Mouse (Mus musculus): ENCODE data around the gene Kif2c. TPM values are rescaled to one million over a fixed set of nuclear protein-coding genes. Genes with fewer than 3 reads are reported as not detected.

The Kif2c gene
- total and polyA plus RNA-seq, 3 experiments: 33.9 to 40.3 (median 34.0) TPM

DNA sequence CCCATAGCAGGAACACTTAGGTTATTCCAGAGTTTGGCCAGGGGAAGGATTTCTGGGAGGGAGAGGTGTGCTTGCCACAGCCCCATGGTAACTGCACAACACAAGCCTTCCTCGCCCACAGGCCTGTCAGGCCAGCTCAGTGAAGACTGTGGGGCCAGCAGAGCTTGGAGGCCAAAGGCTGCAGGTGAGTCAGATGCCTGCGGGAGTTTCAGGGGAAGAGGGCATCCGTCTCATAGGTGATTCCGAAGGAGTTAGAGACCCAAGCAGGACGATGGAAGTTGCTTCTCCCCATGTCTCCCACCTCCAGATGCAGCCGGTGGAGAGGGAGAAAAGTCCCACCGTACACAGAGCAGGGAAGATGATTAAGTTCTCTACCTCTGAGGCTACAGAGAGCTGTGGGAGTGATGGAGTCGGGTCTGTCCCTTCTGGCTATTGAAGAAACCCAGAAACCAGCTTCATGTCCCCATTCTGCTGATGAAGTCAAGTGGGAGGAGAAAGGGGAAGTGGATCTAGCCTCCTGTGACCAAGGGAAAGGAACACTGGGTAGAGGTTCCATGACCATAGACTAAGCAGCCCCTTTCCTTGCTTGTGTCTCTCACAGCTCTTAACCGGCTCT, 55.7 kb downstream of the Kif2c start, which contains the start of gene Tctex1d4 (continued):
- peak; percentile 25; the same call in 1 of the 2 replicates for TF ChIP-seq NELFE (IDR thresholded peaks at IDR 0.05; ENCODE audit: low read depth, low read length)
- 0 out of 2 replicates have a peak, but pooled peaks have one; percentile 20 for TF ChIP-seq MAX (IDR thresholded peaks at IDR 0.05; ENCODE audit: low read length)
- TF ChIP-seq MEF2A (IDR thresholded peaks at IDR 0.05; ENCODE audit: borderline replicate concordance, low read depth, low read length): peak; percentile 38; the same call in 1 of the 2 replicates
- no peak for TF ChIP-seq PAX5 (IDR thresholded peaks at IDR 0.05; ENCODE audit: low read length)
- TF ChIP-seq MYC (IDR thresholded peaks at IDR 0.05; ENCODE audit: low read depth, low read length): no peak
- peak; percentile 74 for TF ChIP-seq EP300 (IDR thresholded peaks at IDR 0.05; ENCODE audit: low read length)
- peak; percentile 40; the same call in 1 of the 2 replicates for TF ChIP-seq ELF1 (IDR thresholded peaks at IDR 0.05; ENCODE audit: low read depth, low read length)
- peak; percentile 85 for TF ChIP-seq IRF4 (IDR thresholded peaks at IDR 0.05; ENCODE audit: low read depth, low read length)
- no peak for TF ChIP-seq SIN3A (IDR thresholded peaks at IDR 0.05; ENCODE audit: low read length)
- TF ChIP-seq ZC3H11A (IDR thresholded peaks at IDR 0.05; ENCODE audit: low read depth, low read length): no peak

- peaks cover 29 to 36% of the 10 kb centered on the region in 2 experiments for H3K36me3 ChIP-seq (replicated peaks in 1 of 2; ENCODE audit: control insufficient read depth in 1 of 2, insufficient read depth in 1 of 2, low read length in 1 of 2)
- H3K4me1 ChIP-seq (ENCODE audit: control insufficient read depth in 1 of 2, insufficient read depth in 2 of 2): peaks cover 18 to 75% of the 10 kb centered on the region in 2 experiments
- no peaks in the 10 kb centered on the region for H3K9me3 ChIP-seq (replicated peaks; ENCODE audit: low read length)
- no peaks in the 10 kb centered on the region for H3K27me3 ChIP-seq (replicated peaks)
- H3K9ac ChIP-seq (ENCODE audit: insufficient read depth, low read depth): peak overlapping the region; percentile 54
- peak overlapping the region; percentile 94 for H3K27ac ChIP-seq (ENCODE audit: insufficient read depth, low read depth)
- H3K4me2 ChIP-seq (ENCODE audit: insufficient read depth, low read depth, poor library complexity, severe bottlenecking): peak overlapping the region; percentile 64
- in situ Hi-C loops (cut with MboI; ENCODE audit: low pct_ligation_motif_present, low pct_unique_long_range_greater_than_20kb, low sequenced_read_pairs) (no loop called here), dilution Hi-C loops (cut with MboI; ENCODE audit: extremely low pct_ligation_motif_present, extremely low pct_unique_long_range_greater_than_20kb, low sequenced_read_pairs) (no loop called here)
- peak; percentile 90 for DNase-seq (ENCODE audit: extremely low read depth)
- no peak for TF ChIP-seq ZKSCAN1 (IDR thresholded peaks at IDR 0.05; ENCODE audit: borderline replicate concordance, low read depth, low read length)
- TF ChIP-seq KAT2A (IDR thresholded peaks at IDR 0.05; ENCODE audit: insufficient replicate concordance, low read length): no peak
- peak; percentile 41; the same call in 1 of the 2 replicates for TF ChIP-seq MAFK (IDR thresholded peaks at IDR 0.05; ENCODE audit: insufficient replicate concordance, low read length)
- no peak for TF ChIP-seq PAX5 (IDR thresholded peaks at IDR 0.05; ENCODE audit: low read length)
- no peak for TF ChIP-seq JUND (conservative IDR thresholded peaks at IDR 0.05; ENCODE audit: low read depth, low read length)
- TF ChIP-seq NRF1 (IDR thresholded peaks at IDR 0.05; ENCODE audit: low read depth, low read length): 0 out of 2 replicates have a peak, but pooled peaks have one; percentile 30
- TF ChIP-seq UBTF (IDR thresholded peaks at IDR 0.05; ENCODE audit: low read depth, low read length): 0 out of 2 replicates have a peak, but pooled peaks have one; percentile 38
- TF ChIP-seq TCF12 (IDR thresholded peaks at IDR 0.05; ENCODE audit: low read depth, low read length): peak; percentile 41; the same call in 1 of the 2 replicates
- TF ChIP-seq TBP (conservative IDR thresholded peaks at IDR 0.05; ENCODE audit: low read depth, low read length): no peak; the same call in 1 of the 2 replicates
- peak; percentile 40; the same call in 1 of the 2 replicates for TF ChIP-seq HCFC1 (IDR thresholded peaks at IDR 0.05; ENCODE audit: low read depth, low read length)
- TF ChIP-seq POLR2AphosphoS2 (IDR thresholded peaks at IDR 0.05; ENCODE audit: low read depth, low read length): no peak
- 0 out of 2 replicates have a peak, but pooled peaks have one; percentile 12 for TF ChIP-seq NELFE (IDR thresholded peaks at IDR 0.05; ENCODE audit: low read depth, low read length)
- no peak; the same call in none of the 2 replicates for TF ChIP-seq EP300 (IDR thresholded peaks at IDR 0.05; ENCODE audit: low read length)
- peak; percentile 51; the same call in 1 of the 2 replicates for TF ChIP-seq MEF2A (IDR thresholded peaks at IDR 0.05; ENCODE audit: borderline replicate concordance, low read depth, low read length)
- peak; percentile 86; the same call in 1 of the 2 replicates for TF ChIP-seq CHD1 (IDR thresholded peaks at IDR 0.05; ENCODE audit: low read depth, low read length)
- TF ChIP-seq POLR2A (IDR thresholded peaks at IDR 0.05; ENCODE audit: low read depth, low read length): peak; percentile 62
- no peak for TF ChIP-seq E2F4 (IDR thresholded peaks at IDR 0.05; ENCODE audit: insufficient replicate concordance, low read depth, low read length)
- TF ChIP-seq ELF1 (IDR thresholded peaks at IDR 0.05; ENCODE audit: low read depth, low read length): peak; percentile 77
- TF ChIP-seq SIN3A (IDR thresholded peaks at IDR 0.05; ENCODE audit: low read length): peak; percentile 48
- 0 out of 2 replicates have a peak, but pooled peaks have one; percentile 63 for TF ChIP-seq MYC (IDR thresholded peaks at IDR 0.05; ENCODE audit: low read depth, low read length)
- no peak for TF ChIP-seq RAD21 (IDR thresholded peaks at IDR 0.05; ENCODE audit: low read depth, low read length)
- peak; percentile 70 for TF ChIP-seq ETS1 (conservative IDR thresholded peaks at IDR 0.05; ENCODE audit: low read depth, low read length)
- no peak for TF ChIP-seq SMC3 (IDR thresholded peaks at IDR 0.05; ENCODE audit: low read depth, low read length)
- TF ChIP-seq GABPA (IDR thresholded peaks at IDR 0.05; ENCODE audit: insufficient replicate concordance, low read depth, low read length): no peak
- TF ChIP-seq BHLHE40 (IDR thresholded peaks at IDR 0.05; ENCODE audit: low read depth, low read length): peak; percentile 92
- TF ChIP-seq MAZ (IDR thresholded peaks at IDR 0.05; ENCODE audit: low read depth, low read length): peak; percentile 51; the same call in 1 of the 2 replicates
- peak; percentile 51; the same call in 1 of the 2 replicates for TF ChIP-seq MXI1 (IDR thresholded peaks at IDR 0.05; ENCODE audit: low read depth, low read length)
- peak; percentile 60; the same call in 1 of the 2 replicates for TF ChIP-seq MAX (IDR thresholded peaks at IDR 0.05; ENCODE audit: low read length)
- no peaks in the 10 kb centered on the region; the same call in 1 of the 2 replicates for H3K79me2 ChIP-seq (replicated peaks; ENCODE audit: control insufficient read depth, extremely low read depth, insufficient read depth, poor library complexity, severe bottlenecking)
- H3K4me3 ChIP-seq (replicated peaks in 1 of 3; ENCODE audit: low read depth in 2 of 3, low read length in 2 of 3, poor library complexity in 1 of 3): peak overlapping the region in 2 of 3 experiments; percentile 18 to 33
These were observed 56.3 kb downstream of the Kif2c start for GRCm38 (mm10) chr4:117125910-117126674.

All from CH12.LX (cell line).